Mouse (Mus musculus) forebrain, embryonic 13.5 days (tissue): ENCODE measurements around the gene Sept7. TPM values are rescaled to one million over a fixed set of nuclear protein-coding genes. Genes with fewer than 3 reads are reported as not detected.

Experiments
- ATAC-seq: fragments of 200-750 bp; cut with Nextera tagmentation; 2 replicates; pipeline ENCODE4 v1.8.0; 2017
- H3K27ac ChIP-seq: fragments of 300-500 bp; sonication (generic); 2 replicates; pipeline ENCODE4 v1.5.1; 2015; ENCODE audit warnings: inconsistent platforms, mild to moderate bottlenecking, moderate library complexity
- H3K27me3 ChIP-seq: fragments of 300-500 bp; sonication (generic); 2 replicates; pipeline ENCODE4 v1.6.1; 2015; ENCODE audit warnings: mild to moderate bottlenecking, inconsistent platforms
- H3K36me3 ChIP-seq: fragments of 300-500 bp; sonication (generic); 2 replicates; pipeline ENCODE4 v1.6.1; 2015; ENCODE audit warnings: mild to moderate bottlenecking, inconsistent platforms; ENCODE audit not compliant: poor library complexity, severe bottlenecking
- H3K4me1 ChIP-seq: fragments of 300-500 bp; sonication (generic); 2 replicates; pipeline ENCODE4 v1.6.1; 2015; ENCODE audit warnings: inconsistent platforms
- H3K4me2 ChIP-seq: fragments of 300-500 bp; sonication (generic); 2 replicates; pipeline ENCODE4 v1.6.1; 2015; ENCODE audit warnings: inconsistent platforms, mild to moderate bottlenecking, moderate library complexity
- H3K4me3 ChIP-seq: fragments of 300-500 bp; sonication (generic); 2 replicates; pipeline ENCODE4 v1.5.1; 2015; ENCODE audit warnings: mild to moderate bottlenecking, inconsistent platforms
- H3K9ac ChIP-seq: fragments of 300-500 bp; sonication (generic); 2 replicates; pipeline ENCODE4 v1.6.1; 2015; ENCODE audit warnings: mild to moderate bottlenecking, inconsistent platforms
- H3K9me3 ChIP-seq: fragments of 300-500 bp; sonication (generic); replicated peaks from 2 replicates; pipeline ENCODE4 v1.6.1; 2016; ENCODE audit warnings: inconsistent platforms
- WGBS: fragments of 180-500 bp; shearing (Covaris S2); methylation state at CpG from one replicate; pipeline ENCODE4 v1.1.7; 2015; 5-methylcytosine and 5-hydroxymethylcytosine counted together
- polyA plus RNA-seq: library from polyadenylated mRNA; unstranded; fragments of >200 nt; fragmentation: Nextera tagmentation; extraction: Ambion mirVana; gene quantifications from 2 replicates; pipeline ENCODE4 v1.2.1, GENCODE M21; 2015

Gene Sept7
- 267 and 275 TPM in 2 replicates for polyA plus RNA-seq

GRCm38 (mm10) chr9:25252283-25252726 is at the start of gene Sept7:
Sept7 (plus strand) TSS chr9:25252439.
- Histone ChIP-seq H3K27me3 (no peaks in the 10 kb centered on the region), H3K4me1 (peaks cover 33% of the 10 kb centered on the region), H3K36me3 (no peaks in the 10 kb centered on the region), H3K9me3 (no peaks in the 10 kb centered on the region), H3K4me3 (peak within 1 kb of the TSS; percentile 98), H3K27ac (peak within 1 kb of the TSS; percentile 98), H3K4me2 (peak within 1 kb of the TSS; percentile 74), H3K9ac (peak within 1 kb of the TSS; percentile 96)
- ATAC-seq, result peak; percentile 99
- WGBS, result under 1% methylated on average over 37 of the region's 54 CpGs

DNA sequence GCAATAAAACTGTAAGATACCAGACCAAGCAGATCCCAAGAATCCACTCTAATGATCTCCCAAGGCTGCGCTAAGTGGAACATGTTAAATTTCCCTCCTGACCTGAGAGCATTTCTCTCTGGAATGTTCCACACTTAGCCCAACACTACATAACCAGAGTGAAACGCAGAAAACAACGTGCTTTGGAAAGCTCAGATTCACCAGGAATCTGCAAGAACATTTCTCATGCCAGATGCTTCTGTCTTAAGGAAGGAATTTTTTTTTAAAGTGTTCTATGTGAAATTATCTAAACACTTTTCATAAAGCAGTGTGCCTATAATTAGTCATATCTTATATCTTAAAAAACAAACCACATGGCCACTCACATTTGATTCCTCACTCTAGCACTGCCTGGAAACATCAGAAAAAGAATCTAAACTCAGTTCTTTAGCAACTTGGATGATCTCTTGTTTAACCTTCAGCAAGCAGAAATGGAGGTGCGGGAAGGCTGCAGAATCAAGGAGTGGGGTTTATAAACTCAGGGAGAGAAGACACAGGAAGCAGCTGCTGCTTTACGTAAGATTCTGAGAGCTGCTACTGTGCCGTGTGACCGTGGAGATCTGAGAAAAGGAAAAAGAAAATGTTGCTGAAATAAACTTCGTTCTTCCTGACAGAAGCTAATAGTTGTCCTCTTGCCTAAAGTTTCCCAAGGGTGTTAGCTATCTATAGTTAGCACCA is 44.0 kb upstream of the Sept7 start:
- no peak overlapping the region for H3K27ac ChIP-seq
- no peak overlapping the region for H3K4me3 ChIP-seq
- no peak overlapping the region for H3K4me2 ChIP-seq
- ATAC-seq, result no peak
- H3K9me3 ChIP-seq, result no peaks in the 10 kb centered on the region
- no peaks in the 10 kb centered on the region for H3K36me3 ChIP-seq
- no peaks in the 10 kb centered on the region for H3K27me3 ChIP-seq
- H3K9ac ChIP-seq, result no peak overlapping the region
- H3K4me1 ChIP-seq, result peaks cover 10% of the 10 kb centered on the region
- WGBS, result 90% methylated on average over 8 of the region's 8 CpGs

- 49% methylated on average over 9 of the region's 9 CpGs for WGBS
- H3K4me1 ChIP-seq, result peaks cover 10% of the 10 kb centered on the region
- H3K27ac ChIP-seq, result peak overlapping the region; percentile 60; the same call in 1 of the 2 replicates
- no peaks in the 10 kb centered on the region for H3K36me3 ChIP-seq
- H3K9ac ChIP-seq, result no peak overlapping the region
- H3K9me3 ChIP-seq, result no peaks in the 10 kb centered on the region
- no peaks in the 10 kb centered on the region for H3K27me3 ChIP-seq
- peak; percentile 83 for ATAC-seq
- H3K4me3 ChIP-seq, result no peak overlapping the region
- H3K4me2 ChIP-seq, result no peak overlapping the region
These were observed 39.7 kb upstream of the Sept7 start for GRCm38 (mm10) chr9:25212309-25213163.

DNA sequence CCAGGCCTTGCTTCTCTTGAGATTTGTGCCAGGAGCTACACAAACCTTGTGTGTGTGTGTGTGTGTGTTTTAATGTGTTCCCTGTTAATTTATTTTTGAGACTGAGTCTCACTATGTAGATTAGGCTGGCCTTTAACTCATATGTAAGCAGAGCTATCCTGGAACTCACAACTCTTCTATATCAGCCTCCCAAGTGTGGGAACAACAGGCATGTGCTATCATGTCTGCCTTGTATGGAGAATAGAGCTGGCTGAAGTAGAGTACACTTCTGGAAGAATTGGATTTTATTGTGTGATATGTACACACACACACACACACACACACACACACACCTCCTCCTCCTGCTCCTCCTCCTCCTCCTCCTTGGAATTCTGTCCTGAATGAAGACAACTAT is 39.1 kb upstream of the Sept7 start:
- no peaks in the 10 kb centered on the region for H3K9me3 ChIP-seq
- H3K4me3 ChIP-seq, result no peak overlapping the region
- peak overlapping the region; percentile 60; the same call in 1 of the 2 replicates for H3K27ac ChIP-seq
- no peaks in the 10 kb centered on the region for H3K36me3 ChIP-seq
- peak; percentile 13; the same call in 1 of the 2 replicates for ATAC-seq
- H3K4me1 ChIP-seq, result peaks cover 10% of the 10 kb centered on the region
- no peak overlapping the region for H3K9ac ChIP-seq
- no peaks in the 10 kb centered on the region for H3K27me3 ChIP-seq
- H3K4me2 ChIP-seq, result no peak overlapping the region

- 76% methylated on average over 3 of the region's 3 CpGs for WGBS
- no peak overlapping the region for H3K27ac ChIP-seq
These were observed 36.8 kb upstream of the Sept7 start for GRCm38 (mm10) chr9:25215411-25215810.

GRCm38 (mm10) chr9:25216210-25216609 is 36.0 kb upstream of the Sept7 start:
- no peaks in the 10 kb centered on the region for H3K27me3 ChIP-seq
- H3K36me3 ChIP-seq, result no peaks in the 10 kb centered on the region
- no peak overlapping the region for H3K4me2 ChIP-seq
- H3K9me3 ChIP-seq, result no peaks in the 10 kb centered on the region
- H3K4me1 ChIP-seq, result peaks cover 10% of the 10 kb centered on the region
- H3K4me3 ChIP-seq, result no peak overlapping the region
- 27% methylated on average over 2 of the region's 2 CpGs for WGBS
- H3K27ac ChIP-seq, result no peak overlapping the region
- H3K9ac ChIP-seq, result no peak overlapping the region
- no peak for ATAC-seq

More at GRCm38 (mm10) chr9:25215411-25215810, 36.8 kb upstream of the Sept7 start:
- H3K9ac ChIP-seq, result no peak overlapping the region
- no peaks in the 10 kb centered on the region for H3K36me3 ChIP-seq
- no peak for ATAC-seq
- H3K4me1 ChIP-seq, result peaks cover 10% of the 10 kb centered on the region
- H3K9me3 ChIP-seq, result no peaks in the 10 kb centered on the region
- no peak overlapping the region for H3K4me2 ChIP-seq
- no peak overlapping the region for H3K4me3 ChIP-seq
- H3K27me3 ChIP-seq, result no peaks in the 10 kb centered on the region

DNA sequence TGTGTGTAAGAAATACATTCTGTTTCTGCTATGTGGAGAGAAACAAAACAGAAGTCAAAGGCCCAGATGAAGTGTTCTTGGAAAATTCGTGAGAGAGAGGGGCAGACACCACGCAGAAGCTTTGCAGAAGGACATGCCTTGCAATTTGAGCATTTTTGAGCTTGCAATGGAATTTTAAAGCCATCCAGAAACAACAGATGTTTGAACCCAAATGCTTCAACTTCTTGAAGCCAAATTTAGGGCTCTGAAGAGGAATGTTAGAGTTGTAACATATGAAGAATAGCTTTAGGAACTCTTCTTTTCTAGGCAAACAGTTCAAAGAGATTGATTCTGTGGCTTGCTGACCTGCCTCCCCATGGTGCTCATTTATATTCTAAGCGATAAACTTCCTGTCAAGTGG is 33.3 kb upstream of the Sept7 start:
- Histone ChIP-seq H3K4me3 (no peak overlapping the region), H3K4me1 (no peaks in the 10 kb centered on the region), H3K27ac (no peak overlapping the region), H3K4me2 (no peak overlapping the region), H3K27me3 (no peaks in the 10 kb centered on the region), H3K9ac (no peak overlapping the region), H3K36me3 (no peaks in the 10 kb centered on the region), H3K9me3 (no peaks in the 10 kb centered on the region)
- ATAC-seq, result no peak
- 72% methylated on average over 3 of the region's 3 CpGs for WGBS

DNA sequence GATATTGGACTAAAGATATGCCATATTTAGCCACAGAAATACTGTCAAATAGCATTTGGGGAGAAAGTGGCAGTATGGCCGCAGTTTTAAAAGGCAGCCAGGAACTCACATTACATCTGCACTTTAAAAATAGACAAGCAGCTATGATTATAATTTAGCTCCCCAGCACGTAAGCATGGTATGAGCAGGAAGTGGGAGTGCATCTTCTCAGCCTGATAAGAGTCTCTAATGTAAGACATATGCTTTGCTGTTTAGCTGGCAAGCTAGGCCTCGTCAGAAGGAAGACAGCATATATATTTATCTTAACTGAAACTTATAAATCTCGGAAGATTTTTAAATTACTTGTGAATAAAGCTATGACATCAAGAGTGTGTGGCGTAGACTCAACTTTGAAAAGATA is 32.4 kb upstream of the Sept7 start:
- Histone ChIP-seq H3K4me1 (no peaks in the 10 kb centered on the region), H3K4me3 (no peak overlapping the region), H3K27ac (no peak overlapping the region), H3K9me3 (no peaks in the 10 kb centered on the region), H3K4me2 (no peak overlapping the region), H3K36me3 (no peaks in the 10 kb centered on the region), H3K27me3 (no peaks in the 10 kb centered on the region), H3K9ac (no peak overlapping the region)
- no peak for ATAC-seq
- 84% methylated on average over 5 of the region's 5 CpGs for WGBS

- ATAC-seq, result peak; percentile 89
- no peaks in the 10 kb centered on the region for H3K36me3 ChIP-seq
- H3K4me1 ChIP-seq, result no peaks in the 10 kb centered on the region
- H3K27me3 ChIP-seq, result no peaks in the 10 kb centered on the region
- no peak overlapping the region for H3K27ac ChIP-seq
- H3K4me2 ChIP-seq, result no peak overlapping the region
- H3K4me3 ChIP-seq, result no peak overlapping the region
- H3K9ac ChIP-seq, result no peak overlapping the region
- WGBS, result 78% methylated on average over 4 of the region's 4 CpGs
- H3K9me3 ChIP-seq, result no peaks in the 10 kb centered on the region
These were observed 27.3 kb upstream of the Sept7 start for GRCm38 (mm10) chr9:25224959-25225358.

DNA sequence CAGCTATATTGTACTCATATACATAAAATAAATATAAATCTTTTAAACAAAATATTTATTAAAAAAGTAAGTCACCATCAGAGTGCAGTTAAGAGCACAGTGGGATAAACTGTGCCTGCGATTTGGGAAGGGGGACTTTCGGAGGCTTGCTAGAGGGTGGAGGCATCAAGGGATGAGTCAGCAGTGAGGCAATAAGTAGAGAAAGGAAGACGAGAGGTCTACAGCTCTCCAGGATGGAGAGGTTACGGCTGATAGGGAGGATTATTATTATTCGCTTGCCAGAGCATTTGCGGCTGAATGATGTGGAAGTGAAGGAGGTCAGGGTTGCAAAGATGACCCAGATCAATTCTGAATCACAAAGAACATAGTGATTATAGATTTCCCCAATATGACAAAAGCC is 22.5 kb upstream of the Sept7 start:
- H3K4me2 ChIP-seq, result no peak overlapping the region
- WGBS, result 87% methylated on average over 6 of the region's 6 CpGs
- H3K4me3 ChIP-seq, result no peak overlapping the region
- no peaks in the 10 kb centered on the region for H3K36me3 ChIP-seq
- no peak overlapping the region for H3K9ac ChIP-seq
- ATAC-seq, result no peak
- H3K27me3 ChIP-seq, result no peaks in the 10 kb centered on the region
- no peaks in the 10 kb centered on the region for H3K4me1 ChIP-seq
- H3K9me3 ChIP-seq, result no peaks in the 10 kb centered on the region
- no peak overlapping the region for H3K27ac ChIP-seq

GRCm38 (mm10) chr9:25230213-25231039 is 21.8 kb upstream of the Sept7 start:
- H3K27me3 ChIP-seq, result no peaks in the 10 kb centered on the region
- H3K4me1 ChIP-seq, result no peaks in the 10 kb centered on the region
- no peak overlapping the region for H3K27ac ChIP-seq
- H3K9me3 ChIP-seq, result no peaks in the 10 kb centered on the region
- 93% methylated on average over 10 of the region's 10 CpGs for WGBS
- H3K4me3 ChIP-seq, result no peak overlapping the region
- no peak overlapping the region for H3K9ac ChIP-seq
- no peak overlapping the region for H3K4me2 ChIP-seq
- no peaks in the 10 kb centered on the region for H3K36me3 ChIP-seq
- ATAC-seq, result no peak

DNA sequence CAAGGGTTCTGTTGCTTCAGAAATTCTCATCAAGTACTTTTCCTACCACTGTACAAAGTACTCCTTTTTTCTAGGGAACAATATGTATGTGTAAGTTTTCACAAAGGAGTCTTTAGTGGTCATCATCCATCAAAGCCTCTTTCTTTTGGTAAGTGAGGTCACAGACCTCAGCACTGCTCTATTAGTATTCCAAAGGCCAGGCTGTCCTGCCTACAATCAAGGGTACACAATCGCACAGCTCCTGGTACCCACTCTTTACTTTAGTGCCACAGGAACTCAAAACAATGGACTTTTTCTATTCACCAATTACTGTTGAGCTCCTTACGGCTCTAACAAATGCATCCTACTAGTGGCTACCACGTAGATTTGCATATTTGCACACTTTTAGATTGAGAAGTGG is 11.2 kb upstream of the Sept7 start:
- Histone ChIP-seq H3K36me3 (no peaks in the 10 kb centered on the region), H3K27me3 (no peaks in the 10 kb centered on the region), H3K4me2 (no peak overlapping the region), H3K9me3 (no peaks in the 10 kb centered on the region), H3K27ac (no peak overlapping the region), H3K9ac (no peak overlapping the region), H3K4me3 (no peak overlapping the region), H3K4me1 (no peaks in the 10 kb centered on the region)
- ATAC-seq, result no peak
- WGBS, result 42% methylated on average over 3 of the region's 3 CpGs
